Mouse (Mus musculus): ENCODE measurements around the gene D630003M21Rik.

D630003M21Rik gene

GRCm38 (mm10) chr2:158194945-158195640, 33.9 kb downstream of the D630003M21Rik start:
- DNase-seq (ENCODE audit: low spot score): no peak

- no peak for DNase-seq (ENCODE audit: low spot score)
Measured at GRCm38 (mm10) chr2:158193611-158194336, 35.2 kb downstream of the D630003M21Rik start.

DNA sequence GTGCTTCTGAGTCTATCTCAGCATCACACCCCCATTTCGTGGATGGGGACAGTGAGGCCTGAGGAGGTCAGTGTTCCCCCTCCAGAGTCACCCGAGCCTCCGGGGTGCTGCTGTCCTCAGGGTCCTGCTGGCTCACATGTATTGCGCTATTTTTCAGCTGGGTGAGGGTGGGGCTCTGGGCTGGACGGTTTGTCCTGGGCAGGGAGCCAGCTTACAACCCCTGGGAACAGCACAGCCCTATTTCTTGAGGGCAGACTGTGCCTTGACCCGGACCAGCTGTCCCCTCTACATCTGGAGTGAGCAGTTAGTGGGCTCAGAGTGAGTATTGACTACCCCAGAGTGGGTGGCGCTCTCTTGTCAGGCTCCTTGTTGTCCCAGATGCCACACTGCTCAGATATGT, 37.9 kb downstream of the D630003M21Rik start:
- no peak for DNase-seq (ENCODE audit: low spot score)

DNA sequence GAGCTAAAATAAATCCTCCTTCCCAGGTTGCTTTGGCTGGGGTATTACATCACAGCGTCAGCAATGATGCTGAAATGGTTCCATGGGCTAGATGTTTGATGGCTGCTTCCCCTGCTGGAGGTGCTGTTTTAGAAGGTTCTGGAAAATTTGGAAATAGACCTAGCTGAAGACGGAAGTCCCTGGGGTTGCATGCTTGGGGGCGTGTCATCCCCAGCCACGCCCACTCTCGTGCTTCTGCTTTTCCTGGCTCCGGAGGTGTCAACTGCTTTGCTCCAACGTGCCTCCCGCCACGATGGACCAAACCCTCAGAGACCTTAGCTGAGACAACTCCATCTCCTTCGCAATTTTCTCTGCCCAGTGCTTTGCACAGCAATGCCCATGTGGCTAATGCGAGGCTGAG, 39.6 kb downstream of the D630003M21Rik start:
- no peak for DNase-seq (ENCODE audit: low spot score)

DNA sequence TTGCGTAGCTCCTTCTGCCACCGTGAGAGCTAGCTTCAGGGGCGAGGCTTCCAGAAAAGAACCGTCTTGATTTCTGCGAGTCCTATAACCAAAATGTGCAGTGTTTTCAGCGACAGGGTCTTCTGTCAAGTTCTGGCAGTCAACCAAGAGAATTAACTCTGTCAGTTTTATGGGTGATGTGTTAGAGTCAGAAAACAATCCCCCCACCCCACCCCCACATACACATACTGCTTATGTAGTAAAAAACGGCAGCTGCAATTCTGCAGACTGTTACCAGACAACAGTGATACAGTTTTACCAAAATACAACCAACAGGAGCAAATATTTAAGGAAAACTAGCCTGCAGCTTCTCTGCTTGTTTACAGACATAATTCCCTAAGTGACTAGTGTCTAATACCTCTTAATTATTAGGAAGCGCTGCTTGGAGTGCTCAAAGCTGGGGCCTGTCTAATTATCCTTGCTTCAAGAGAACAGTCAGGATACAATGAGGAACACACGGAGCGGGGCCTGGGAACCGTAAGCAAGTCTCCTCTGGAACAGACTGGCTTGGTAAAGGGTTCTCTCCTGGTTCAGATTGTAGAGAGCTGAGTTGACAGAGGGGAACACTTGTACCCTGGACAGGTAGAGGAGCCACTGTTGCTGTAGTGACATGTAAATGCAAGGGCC, 42.7 kb downstream of the D630003M21Rik start:
- no peak for DNase-seq (ENCODE audit: low spot score)

DNA sequence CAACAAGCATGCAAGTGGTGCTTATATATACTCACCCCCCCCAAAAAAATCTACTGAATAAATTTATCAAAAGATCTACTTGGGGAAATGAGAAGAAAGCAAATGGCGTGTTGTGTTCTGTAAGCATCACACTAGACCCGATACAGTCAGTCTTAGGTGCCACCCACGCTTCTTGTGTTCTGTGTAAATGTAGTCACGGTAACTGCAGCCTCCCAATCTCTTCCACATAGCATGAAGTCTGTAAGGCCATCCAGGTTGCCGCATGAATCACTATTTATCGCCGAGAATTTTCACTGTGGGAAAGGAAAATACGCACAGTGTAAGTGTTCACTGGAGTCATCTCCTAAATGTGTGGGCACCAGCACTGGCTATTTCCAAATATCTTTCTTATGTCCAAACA, 45.8 kb downstream of the D630003M21Rik start:
- no peak for DNase-seq (ENCODE audit: low spot score)

- no peak for DNase-seq (ENCODE audit: low spot score)
Measured at GRCm38 (mm10) chr2:158181932-158182331, 47.1 kb downstream of the D630003M21Rik start.

DNA sequence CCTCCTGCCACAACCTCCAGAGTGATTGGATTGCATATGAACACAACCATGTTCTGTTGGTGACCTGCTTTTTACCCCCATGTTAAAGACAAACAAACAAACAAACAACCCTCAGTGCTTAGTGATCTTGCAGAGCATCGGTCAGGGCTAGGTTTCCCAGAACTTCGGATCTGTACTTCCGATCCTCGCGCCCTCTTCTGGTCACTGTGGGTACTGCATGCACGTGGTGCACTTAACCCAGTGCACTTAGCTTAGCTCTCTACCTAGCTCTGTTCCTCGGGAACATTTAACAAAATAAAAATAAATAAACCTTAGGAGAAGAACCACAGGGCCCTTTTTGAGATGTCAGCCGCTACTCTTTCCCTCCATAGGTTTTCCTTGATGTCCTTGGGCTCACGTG, 48.2 kb downstream of the D630003M21Rik start:
- DNase-seq (ENCODE audit: low spot score): no peak

DNA sequence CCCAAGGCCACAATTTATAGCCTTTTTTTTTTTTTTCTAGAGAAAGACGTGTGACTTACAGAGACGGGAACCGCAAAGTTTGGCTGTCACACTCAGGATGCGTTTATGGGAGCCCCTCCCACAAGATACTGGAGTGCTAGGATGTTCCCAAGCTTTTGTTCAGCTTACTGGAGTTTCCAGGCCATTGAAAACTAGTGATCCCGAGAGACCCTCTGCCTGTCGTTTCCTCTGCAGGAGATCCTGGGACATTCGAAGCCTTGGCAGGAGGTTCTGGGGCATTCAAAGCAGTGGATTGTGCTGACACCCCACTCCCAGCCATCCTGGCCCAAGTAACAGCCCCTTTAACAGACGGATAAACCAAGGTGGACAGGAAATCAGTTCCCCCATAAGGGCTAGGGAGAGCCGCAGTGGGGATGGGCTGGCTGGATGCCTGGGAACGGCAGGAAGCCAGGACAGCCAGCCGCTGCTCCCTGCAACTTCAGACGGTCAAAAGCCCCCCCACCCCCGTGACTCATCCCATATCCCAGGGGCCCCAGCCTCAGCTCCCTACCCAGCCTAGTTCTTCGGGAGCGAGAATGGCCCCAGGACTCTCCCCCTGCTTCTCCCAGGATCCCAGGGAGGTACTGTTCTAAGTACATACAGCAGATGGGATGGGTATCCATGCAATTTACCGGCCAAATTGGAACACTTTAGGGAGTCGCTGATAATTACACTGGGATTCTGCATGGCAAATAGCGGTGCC, 49.5 kb downstream of the D630003M21Rik start:
- DNase-seq (ENCODE audit: low spot score): no peak

DNA sequence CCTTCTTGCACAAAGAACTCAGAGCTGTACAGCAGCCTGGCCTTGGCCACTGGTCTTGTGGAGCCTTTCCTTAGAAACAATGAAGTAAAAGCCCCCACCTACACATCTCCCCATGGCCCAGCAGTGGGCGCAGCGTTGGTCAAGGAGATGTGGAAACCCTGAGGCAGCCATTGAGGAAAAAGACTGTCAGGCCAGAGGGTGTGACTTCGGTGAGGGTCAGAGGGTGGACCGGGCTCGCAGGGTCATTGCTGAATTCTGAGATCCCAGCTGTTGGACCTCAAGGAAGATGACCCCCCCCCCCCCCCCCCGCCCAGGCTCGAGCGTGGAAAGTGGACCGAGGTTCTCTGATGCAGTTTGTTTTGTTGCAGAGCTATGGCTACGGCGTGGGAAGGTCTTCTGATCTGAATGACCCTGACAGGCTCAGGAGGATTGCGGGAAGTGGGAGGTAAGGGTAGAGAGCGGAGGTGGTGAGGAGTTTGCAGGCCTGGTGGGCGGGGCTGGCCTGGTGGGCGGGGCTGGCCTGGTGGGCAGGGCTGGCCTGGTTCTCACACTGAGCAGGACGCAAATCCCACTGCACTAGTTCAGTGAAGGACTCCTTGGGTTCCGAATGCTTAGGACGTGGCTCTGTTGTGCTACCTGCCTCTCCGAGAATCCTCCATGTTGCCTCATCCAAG, 50.2 kb downstream of the D630003M21Rik start:
- no peak for DNase-seq (ENCODE audit: low spot score)

- DNase-seq (ENCODE audit: low spot score): no peak
Measured at GRCm38 (mm10) chr2:158178139-158178538, 50.9 kb downstream of the D630003M21Rik start.

DNA sequence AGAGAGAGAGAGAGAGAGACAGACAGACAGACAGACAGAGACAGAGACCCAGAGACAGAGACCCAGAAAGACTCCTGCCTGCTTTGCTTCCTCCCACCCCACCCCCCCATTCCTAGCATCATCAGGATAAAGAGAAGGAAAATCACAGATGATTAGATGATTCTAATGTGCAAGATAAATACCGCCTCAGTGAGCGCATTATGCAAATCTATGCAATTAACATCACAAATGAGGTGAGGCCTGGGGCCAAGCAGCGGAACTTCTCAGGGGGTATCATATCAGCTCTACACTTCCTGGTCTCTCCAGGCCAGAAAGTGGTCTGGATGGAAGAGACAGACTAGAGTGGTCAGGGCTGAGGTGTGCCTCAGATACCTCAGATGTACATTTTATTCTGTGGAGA, 51.4 kb downstream of the D630003M21Rik start:
- DNase-seq (ENCODE audit: low spot score): no peak

DNA sequence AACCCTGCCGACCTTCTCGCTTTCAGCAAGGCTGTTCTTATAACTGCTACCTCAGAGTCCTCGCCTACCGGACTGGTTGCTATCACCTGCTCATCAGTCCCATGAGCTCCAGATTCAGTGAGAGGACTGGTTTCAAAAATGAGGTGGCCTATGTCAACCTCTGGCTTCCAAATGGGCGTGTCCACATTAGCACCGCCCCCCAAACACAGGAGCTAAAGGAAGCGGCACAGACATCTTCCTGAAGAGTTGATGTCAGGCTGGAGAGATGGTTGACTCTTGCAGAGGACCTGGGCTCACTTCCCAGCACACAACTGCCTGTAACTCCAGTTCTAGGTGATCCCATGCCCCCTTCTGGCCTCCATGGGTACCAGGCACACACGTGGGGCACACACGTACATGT, 52.3 kb downstream of the D630003M21Rik start:
- no peak for DNase-seq (ENCODE audit: low spot score)

DNA sequence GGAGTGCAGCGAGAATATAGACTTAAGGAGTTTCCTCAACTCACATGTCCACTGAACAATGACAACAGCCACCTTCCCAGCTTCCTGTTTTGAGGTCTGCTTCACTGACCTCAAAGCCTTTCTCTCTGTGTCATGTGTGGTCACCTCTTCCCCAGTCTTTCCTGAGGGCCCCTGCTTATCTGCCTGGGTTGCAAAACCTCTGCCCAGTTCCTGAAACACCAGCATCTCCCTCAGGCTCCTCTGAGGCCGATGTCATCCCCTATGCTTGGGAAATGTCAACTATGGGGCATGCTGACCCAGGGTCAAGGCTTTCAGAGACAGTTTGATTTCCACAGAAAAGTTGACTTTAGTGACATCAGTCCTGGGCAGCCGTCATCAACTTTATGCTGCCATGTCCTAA, 53.6 kb downstream of the D630003M21Rik start:
- no peak for DNase-seq (ENCODE audit: low spot score)

- no peak for DNase-seq (ENCODE audit: low spot score)
Measured at GRCm38 (mm10) chr2:158174958-158175357, 54.1 kb downstream of the D630003M21Rik start.

- DNase-seq (ENCODE audit: low spot score): no peak
Measured at GRCm38 (mm10) chr2:158174438-158174837, 54.6 kb downstream of the D630003M21Rik start.

DNA sequence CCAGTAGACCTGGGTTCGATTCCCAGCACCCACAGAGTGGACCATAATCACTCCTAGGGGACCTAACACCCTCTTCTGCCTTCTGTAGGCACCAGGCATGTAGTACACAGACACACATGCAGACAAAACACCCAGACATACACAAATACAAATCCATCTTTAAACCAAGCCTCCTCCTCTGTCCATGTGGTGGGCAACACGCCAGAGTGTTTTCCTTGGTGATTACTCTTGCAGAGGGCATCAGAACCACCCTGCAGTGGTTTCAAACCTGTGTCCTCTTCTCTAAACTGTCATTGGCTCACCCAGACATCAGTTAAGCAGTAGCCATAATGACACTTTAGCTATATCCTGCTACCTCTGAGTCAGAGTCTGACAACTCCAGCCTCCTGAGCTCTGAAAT, 58.6 kb downstream of the D630003M21Rik start:
- DNase-seq (ENCODE audit: low spot score): no peak

- no peak for DNase-seq (ENCODE audit: low spot score)
Measured at GRCm38 (mm10) chr2:158169771-158170170, 59.3 kb downstream of the D630003M21Rik start.

DNA sequence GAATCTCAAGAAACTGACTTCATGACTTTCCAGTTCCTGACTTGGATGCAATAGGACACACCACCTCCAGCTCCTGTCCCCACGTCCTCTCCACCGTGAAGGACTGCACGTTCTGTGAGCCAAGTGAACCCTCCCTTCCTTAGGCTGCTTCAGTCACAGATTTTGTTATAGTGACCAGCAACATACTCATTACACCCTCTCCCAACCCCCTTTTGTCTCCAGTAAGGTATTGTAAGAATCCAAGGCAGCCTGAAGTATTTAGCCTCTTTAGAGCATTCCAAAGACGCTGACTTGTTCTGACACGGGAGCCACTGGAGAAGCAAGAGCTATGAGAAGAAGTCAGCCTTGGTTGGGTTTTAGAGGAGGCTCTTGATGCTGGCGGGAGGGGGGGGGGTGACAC, 59.7 kb downstream of the D630003M21Rik start:
- DNase-seq (ENCODE audit: low spot score): no peak

DNA sequence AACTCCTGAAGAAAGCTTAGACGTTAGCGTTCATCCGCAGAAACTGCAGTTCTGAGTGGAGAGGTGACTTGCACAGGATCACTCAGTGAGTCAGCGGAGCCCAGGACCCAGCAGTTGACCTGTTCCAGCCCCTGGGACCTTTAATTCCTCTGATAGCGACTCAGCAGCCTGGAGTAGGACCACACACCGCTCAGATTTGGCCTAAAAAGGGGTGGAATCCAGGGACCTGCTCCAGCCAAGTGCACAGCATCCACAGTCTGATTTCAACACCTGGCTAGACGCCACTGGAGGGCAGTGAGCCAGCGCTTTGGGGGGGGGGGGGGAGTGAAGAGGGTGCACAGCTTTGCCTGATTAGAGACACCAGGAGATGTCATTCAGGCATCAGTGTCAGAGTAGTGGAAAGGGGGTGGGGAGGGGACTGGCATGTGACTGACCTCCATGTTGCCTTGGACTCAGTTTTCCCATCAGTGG, 60.2 kb downstream of the D630003M21Rik start:
- DNase-seq (ENCODE audit: low spot score): no peak

DNA sequence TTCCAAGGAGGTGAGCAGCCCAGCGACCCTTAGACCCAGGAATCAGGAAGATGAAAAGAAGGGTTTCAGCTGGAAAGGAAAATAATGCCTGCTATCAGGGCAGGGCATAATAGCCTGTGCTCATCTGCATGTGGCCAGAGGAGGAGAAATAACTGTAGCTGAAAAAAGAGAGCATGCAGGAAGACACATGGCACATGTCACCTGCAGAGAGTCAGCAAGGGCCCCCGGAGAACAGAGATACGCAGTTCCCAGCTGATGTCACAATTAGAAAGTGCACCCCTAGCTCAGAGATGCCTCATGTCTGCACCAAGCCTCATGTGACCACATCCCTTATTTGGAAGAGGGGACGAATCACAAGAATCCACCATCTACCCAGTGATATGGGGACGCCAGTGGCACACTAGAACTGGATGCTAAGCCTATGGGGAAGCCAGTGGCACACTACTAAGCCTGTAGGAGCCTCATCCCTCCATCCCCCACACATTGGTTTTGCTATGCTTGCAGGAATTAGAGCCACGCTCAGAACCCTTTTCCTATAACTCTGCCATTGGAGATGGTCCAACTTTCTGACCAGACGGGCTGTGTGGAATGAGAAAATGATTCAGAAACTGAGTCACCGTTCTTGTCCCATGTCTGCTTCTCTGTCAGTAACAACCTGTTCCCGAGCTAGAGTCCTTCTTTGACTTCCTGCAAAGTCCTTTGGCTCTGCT, 61.4 kb downstream of the D630003M21Rik start:
- DNase-seq (ENCODE audit: low spot score): no peak

All from layer of hippocampus, adult 9-10 months (tissue).